Mouse (Mus musculus) liver, embryonic 14.5 days (tissue): ENCODE results near the gene Cdk8. TPM values are rescaled to one million over a fixed set of nuclear protein-coding genes. Genes with fewer than 3 reads are reported as not detected.

Source experiments
- ATAC-seq: fragments of 200-750 bp; cut with Nextera tagmentation; 2 replicates; pipeline ENCODE4 v1.8.0; 2017; ENCODE audit warnings: moderate number of reproducible peaks, mild to moderate bottlenecking, moderate library complexity; ENCODE audit not compliant: insufficient read depth
- DNase-seq, 3 experiments: peaks; one replicate each; pipeline ENCODE4 v3.0.0-alpha.2; 2012 to 2013; ENCODE audit warnings: low read depth in 3 of 3, low spot score in 3 of 3
- H3K27ac ChIP-seq: fragments of 300-500 bp; sonication (generic); 2 replicates; pipeline ENCODE4 v1.5.1; 2014; ENCODE audit warnings: moderate library complexity, mild to moderate bottlenecking, control low read depth, inconsistent platforms
- H3K27me3 ChIP-seq: fragments of 300-500 bp; sonication (generic); 2 replicates; pipeline ENCODE4 v1.6.1; 2014; ENCODE audit warnings: mild to moderate bottlenecking, low read length, moderate library complexity; ENCODE audit not compliant: control insufficient read depth, insufficient read depth
- H3K36me3 ChIP-seq: fragments of 300-500 bp; sonication (generic); replicated peaks from 2 replicates; pipeline ENCODE4 v1.6.1; 2014; ENCODE audit warnings: low read depth; ENCODE audit not compliant: control insufficient read depth, insufficient read depth
- H3K4me1 ChIP-seq, 2 experiments: fragments of 200-500 bp in 1 of 2; fragments of 300-500 bp in 1 of 2; sonication (generic) in 1 of 2; replicated peaks; 2 replicates each; pipeline ENCODE4 v1.6.1; 2012 to 2014; ENCODE audit warnings: antibody characterized with exemption in 1 of 2, inconsistent platforms in 1 of 2, low read length in 1 of 2; ENCODE audit not compliant: control insufficient read depth in 2 of 2, insufficient read depth in 2 of 2
- H3K4me2 ChIP-seq: fragments of 300-500 bp; sonication (generic); 2 replicates; pipeline ENCODE4 v1.6.1; 2014; ENCODE audit warnings: low read depth, mild to moderate bottlenecking, control low read depth, moderate library complexity
- H3K4me3 ChIP-seq, 2 experiments: fragments of 200-500 bp in 1 of 2; fragments of 300-500 bp in 1 of 2; sonication (generic) in 1 of 2; 2 replicates each; pipeline ENCODE4 v1.5.1; 2012 to 2014; ENCODE audit warnings: low read depth in 2 of 2, low read length in 2 of 2, mild to moderate bottlenecking in 2 of 2, control low read depth in 1 of 2, inconsistent platforms in 1 of 2, moderate library complexity in 1 of 2; ENCODE audit not compliant: insufficient read depth in 1 of 2
- H3K9ac ChIP-seq: fragments of 300-500 bp; sonication (generic); replicated peaks from 2 replicates; pipeline ENCODE4 v1.6.1; 2014; ENCODE audit warnings: mild to moderate bottlenecking, control low read depth, moderate library complexity
- H3K9me3 ChIP-seq: fragments of 300-500 bp; sonication (generic); 2 replicates; pipeline ENCODE4 v1.6.1; 2016; ENCODE audit warnings: low read length, mixed read lengths; ENCODE audit not compliant: control insufficient read depth
- CTCF ChIP-seq: IDR thresholded peaks from 2 replicates; pipeline ENCODE4 v1.5.1; 2016; ENCODE audit warnings: antibody characterized with exemption, low read depth, control low read depth
- EP300 ChIP-seq: IDR thresholded peaks from 2 replicates; pipeline ENCODE4 v1.6.1; 2016; ENCODE audit warnings: antibody characterized with exemption, low read depth
- WGBS: fragments of 180-500 bp; shearing (Covaris S2); extraction: QIAGEN DNeasy Blood & Tissue Kit; methylation state at CpG from one replicate; pipeline ENCODE4 v1.1.7; 2014; ENCODE audit not compliant: insufficient replicate concordance; 5-methylcytosine and 5-hydroxymethylcytosine counted together
- polyA plus RNA-seq, 2 experiments: library from polyadenylated mRNA; depleted of rRNA in 1 of 2; stranded (reverse) in 1 of 2; unstranded in 1 of 2; fragments of >200 nt; fragmentation: Nextera tagmentation in 1 of 2; extraction: Ambion mirVana in 1 of 2; gene quantifications; 2 replicates each; pipeline versions ENCODE4 v1.2.1 to v1.2.3; 2012 to 2014

Cdk8 gene
- polyA plus RNA-seq, 2 experiments, result 25.8 to 42.5 TPM

DNA sequence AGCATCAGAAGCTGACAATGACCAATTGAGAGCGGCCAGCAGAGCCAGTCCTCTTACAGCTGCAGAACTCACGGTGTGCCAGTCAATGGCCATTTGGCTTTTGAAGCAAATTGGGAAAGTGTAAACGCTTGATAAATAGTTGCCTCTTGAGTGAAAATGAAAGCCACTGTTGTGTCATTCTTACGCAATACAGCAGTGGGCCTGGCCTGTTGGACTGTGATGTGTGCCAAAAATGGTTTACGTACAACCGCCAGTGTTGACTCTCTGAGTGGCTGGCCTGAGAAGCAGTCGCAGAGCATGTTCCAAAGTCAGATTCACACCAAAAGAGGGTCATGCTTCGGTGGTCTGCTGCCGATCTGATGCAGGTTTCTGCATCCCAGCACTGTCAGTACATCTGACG, 17.7 kb downstream of the Cdk8 start:
- no peak overlapping the region; the same call in 1 of the 2 replicates for H3K4me2 ChIP-seq
- peaks cover 70 to 73% of the 10 kb centered on the region in 2 experiments for H3K4me1 ChIP-seq
- H3K9me3 ChIP-seq, result no peaks in the 10 kb centered on the region
- H3K27ac ChIP-seq, result no peak overlapping the region; the same call in 1 of the 2 replicates
- 82% methylated on average over 10 of the region's 10 CpGs for WGBS
- H3K36me3 ChIP-seq, result no peaks in the 10 kb centered on the region; the same call in 1 of the 2 replicates
- ATAC-seq, result no peak
- peak in 1 of 3 experiments; percentile 42 for DNase-seq
- H3K27me3 ChIP-seq, result no peaks in the 10 kb centered on the region
- TF ChIP-seq EP300, result no peak
- TF ChIP-seq CTCF, result no peak
- H3K9ac ChIP-seq, result no peak overlapping the region
- H3K4me3 ChIP-seq, result no peak overlapping the region

DNA sequence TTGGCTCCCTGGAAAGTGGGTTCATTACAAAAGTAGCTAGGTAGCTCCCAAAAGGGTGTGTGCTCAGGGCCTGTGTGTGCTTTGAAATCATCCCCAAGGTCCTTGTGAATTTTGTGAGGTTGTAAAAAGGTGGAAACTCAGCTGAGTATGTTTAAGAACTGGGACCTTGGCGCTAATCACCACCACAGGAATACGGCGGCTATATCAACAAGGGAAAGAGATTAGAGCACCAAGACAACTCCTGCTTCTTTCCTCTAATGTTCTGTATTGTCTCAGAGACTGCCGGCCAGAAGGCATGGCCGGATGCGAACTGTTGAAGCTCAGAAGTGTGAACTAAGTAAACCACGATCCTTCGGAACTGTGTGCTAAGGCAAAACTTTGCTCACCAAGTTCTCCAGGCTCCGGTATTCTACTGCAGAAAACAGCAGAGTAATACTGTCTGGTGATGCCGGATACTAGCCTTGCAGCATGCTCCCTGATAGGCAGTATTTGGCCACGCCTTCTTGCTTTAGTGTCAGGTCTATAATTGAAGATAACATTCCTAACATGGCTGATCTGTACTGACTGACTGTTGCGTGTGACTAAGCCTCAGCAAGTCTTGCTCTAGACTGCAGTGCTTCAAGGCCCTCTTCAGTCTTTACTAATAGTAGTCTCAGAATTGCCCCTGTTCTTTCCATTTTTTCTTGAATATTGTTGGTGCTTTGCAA, 19.5 kb downstream of the Cdk8 start:
- ATAC-seq (peak; percentile 96), DNase-seq (peak; percentile 81 to 85 (median 82))
- Histone ChIP-seq H3K9ac (peak overlapping the region; percentile 51), H3K36me3 (no peaks in the 10 kb centered on the region; the same call in 1 of the 2 replicates), H3K4me1 (peaks cover 54 to 58% of the 10 kb centered on the region in 2 experiments), H3K27ac (peak overlapping the region; percentile 98), H3K9me3 (no peaks in the 10 kb centered on the region), H3K27me3 (no peaks in the 10 kb centered on the region), H3K4me2 (peak overlapping the region; percentile 59), H3K4me3 (peak overlapping the region; percentile 42 to 53)
- TF ChIP-seq EP300 (peak; percentile 77), CTCF (no peak)
- 27% methylated on average over 12 of the region's 12 CpGs for WGBS

DNA sequence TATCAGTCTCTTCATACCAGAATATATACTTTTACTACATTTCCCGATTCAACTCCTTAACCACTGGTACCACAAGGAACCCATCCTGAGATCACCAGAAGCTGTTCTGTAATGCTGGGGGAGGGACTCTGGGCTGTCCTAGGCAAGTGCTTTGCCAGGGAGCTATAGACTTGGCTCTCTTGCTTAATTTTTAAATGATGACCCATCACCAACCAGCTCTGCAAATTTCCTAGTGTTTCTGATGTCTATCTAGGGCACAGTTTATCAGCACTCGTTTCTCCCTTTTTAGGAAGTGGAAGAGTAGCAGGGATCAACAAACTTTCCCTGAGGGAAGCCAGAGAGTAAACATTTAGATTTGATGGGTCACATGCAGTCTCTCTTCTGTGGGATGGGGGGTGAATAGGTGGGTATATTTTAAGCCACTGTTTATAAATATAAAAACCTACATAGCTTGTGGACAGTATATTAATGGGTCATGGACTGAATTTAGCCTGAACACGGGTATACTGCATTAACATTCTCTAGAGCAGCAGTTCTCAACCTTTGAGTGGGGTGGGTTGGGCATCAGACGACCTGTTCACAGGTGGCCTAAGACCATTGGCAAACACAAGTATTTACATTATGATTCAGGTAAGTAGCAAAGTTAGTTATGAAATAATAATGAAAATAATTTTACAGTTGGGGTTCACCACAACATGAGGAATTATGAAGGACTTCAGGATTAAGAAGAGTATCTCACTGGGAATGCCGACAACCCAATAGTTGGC, 20.8 kb downstream of the Cdk8 start:
- WGBS, result 66% methylated on average over 5 of the region's 5 CpGs
- Histone ChIP-seq H3K27me3 (no peaks in the 10 kb centered on the region), H3K9ac (no peak overlapping the region), H3K4me1 (peaks cover 41 to 45% of the 10 kb centered on the region in 2 experiments), H3K4me3 (no peak overlapping the region), H3K36me3 (no peaks in the 10 kb centered on the region; the same call in 1 of the 2 replicates), H3K9me3 (no peaks in the 10 kb centered on the region), H3K27ac (peak overlapping the region; percentile 28), H3K4me2 (no peak overlapping the region)
- DNase-seq (no peak), ATAC-seq (no peak)
- TF ChIP-seq EP300 (no peak), CTCF (no peak)

DNA sequence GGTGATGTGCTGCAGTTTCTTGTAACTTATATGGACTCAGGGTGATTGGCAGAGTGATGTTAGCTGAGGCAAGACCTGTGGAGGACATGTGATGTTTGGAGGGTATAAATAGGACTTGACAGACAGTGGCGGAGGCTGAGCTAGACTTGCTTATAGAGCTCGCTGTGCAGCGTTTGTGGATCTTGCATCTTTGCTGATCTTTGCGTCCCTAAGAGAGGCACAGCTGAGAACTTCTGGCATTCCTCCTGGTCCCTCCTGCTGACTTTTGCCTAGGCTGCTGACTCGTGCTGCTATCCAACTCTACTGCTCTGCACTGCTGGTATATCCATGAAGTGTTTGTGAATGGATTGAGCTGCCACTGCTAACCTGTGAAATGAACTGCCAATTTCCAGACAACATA, 22.6 kb downstream of the Cdk8 start:
- WGBS, result 82% methylated on average over 5 of the region's 5 CpGs
- ATAC-seq, result no peak

GRCm38 (mm10) chr5:146260003-146260402, 29.0 kb downstream of the Cdk8 start:
- H3K27ac ChIP-seq, result no peak overlapping the region
- ATAC-seq (no peak), DNase-seq (peak in 2 of 3 experiments; percentile 35 to 48)
- no peaks in the 10 kb centered on the region for H3K4me1 ChIP-seq
- TF ChIP-seq CTCF (peak; percentile 86), EP300 (no peak)
- 56% methylated on average over 9 of the region's 9 CpGs for whole genome bisulfite sequencing
- H3K4me3 ChIP-seq, result no peak overlapping the region
- no peak overlapping the region for H3K4me2 ChIP-seq
- no peaks in the 10 kb centered on the region for H3K36me3 ChIP-seq
- H3K9ac ChIP-seq, result no peak overlapping the region
- no peaks in the 10 kb centered on the region for H3K9me3 ChIP-seq
- H3K27me3 ChIP-seq, result no peaks in the 10 kb centered on the region

More for the DNA sequence above, 22.6 kb downstream of the Cdk8 start:
- Histone ChIP-seq H3K4me2 (no peak overlapping the region), H3K9me3 (no peaks in the 10 kb centered on the region), H3K4me1 (peaks cover 29 to 32% of the 10 kb centered on the region in 2 experiments), H3K9ac (no peak overlapping the region), H3K36me3 (no peaks in the 10 kb centered on the region; the same call in 1 of the 2 replicates), H3K27me3 (no peaks in the 10 kb centered on the region), H3K4me3 (no peak overlapping the region), H3K27ac (no peak overlapping the region)
- no peak for DNase-seq
- no peak for TF ChIP-seq EP300
- TF ChIP-seq CTCF, result no peak
